Mouse (Mus musculus) heart, embryonic 12.5 days (tissue): ENCODE results near the gene Bbs12. TPM values are rescaled to one million over a fixed set of nuclear protein-coding genes. Genes with fewer than 3 reads are reported as not detected.

Experiments used
- ATAC-seq: fragments of 200-750 bp; cut with Nextera tagmentation; 2 replicates; pipeline ENCODE4 v1.8.0; 2017; ENCODE audit warnings: moderate TSS enrichment, moderate library complexity; ENCODE audit not compliant: insufficient number of reproducible peaks, low FRiP score
- H3K27ac ChIP-seq: fragments of 300-500 bp; sonication (generic); 2 replicates; pipeline ENCODE4 v1.5.1; 2016; ENCODE audit warnings: mild to moderate bottlenecking, moderate library complexity; ENCODE audit not compliant: poor library complexity, severe bottlenecking
- H3K27me3 ChIP-seq: fragments of 300-500 bp; sonication (generic); replicated peaks from 2 replicates; pipeline ENCODE4 v1.6.1; 2016; ENCODE audit warnings: mild to moderate bottlenecking, moderate library complexity
- H3K36me3 ChIP-seq: fragments of 300-500 bp; sonication (generic); 2 replicates; pipeline ENCODE4 v1.6.1; 2016; ENCODE audit warnings: mild to moderate bottlenecking, moderate library complexity
- H3K4me1 ChIP-seq: fragments of 300-500 bp; sonication (generic); replicated peaks from 2 replicates; pipeline ENCODE4 v1.6.1; 2016; ENCODE audit warnings: mild to moderate bottlenecking
- H3K4me2 ChIP-seq: fragments of 300-500 bp; sonication (generic); 2 replicates; pipeline ENCODE4 v1.6.1; 2016; ENCODE audit warnings: mild to moderate bottlenecking, moderate library complexity
- H3K4me3 ChIP-seq: fragments of 300-500 bp; sonication (generic); 2 replicates; pipeline ENCODE4 v1.5.1; 2016; ENCODE audit warnings: mild to moderate bottlenecking
- H3K9ac ChIP-seq: fragments of 300-500 bp; sonication (generic); 2 replicates; pipeline ENCODE4 v1.6.1; 2016; ENCODE audit warnings: mild to moderate bottlenecking, moderate library complexity
- H3K9me3 ChIP-seq: fragments of 300-500 bp; sonication (generic); replicated peaks from 2 replicates; pipeline ENCODE4 v1.6.1; 2016; ENCODE audit warnings: mild to moderate bottlenecking, moderate library complexity
- WGBS: fragments of 180-500 bp; shearing (Covaris S2); methylation state at CpG from one replicate; pipeline ENCODE4 v1.1.7; 2016; 5-methylcytosine and 5-hydroxymethylcytosine counted together
- polyA plus RNA-seq: library from polyadenylated mRNA; unstranded; fragments of >200 nt; fragmentation: Nextera tagmentation; extraction: Ambion mirVana; gene quantifications from 2 replicates; pipeline ENCODE4 v1.2.1, GENCODE M21; 2016

The Bbs12 gene
- polyA plus RNA-seq, 1 experiment from 2014 or later, result 5.4 TPM

DNA sequence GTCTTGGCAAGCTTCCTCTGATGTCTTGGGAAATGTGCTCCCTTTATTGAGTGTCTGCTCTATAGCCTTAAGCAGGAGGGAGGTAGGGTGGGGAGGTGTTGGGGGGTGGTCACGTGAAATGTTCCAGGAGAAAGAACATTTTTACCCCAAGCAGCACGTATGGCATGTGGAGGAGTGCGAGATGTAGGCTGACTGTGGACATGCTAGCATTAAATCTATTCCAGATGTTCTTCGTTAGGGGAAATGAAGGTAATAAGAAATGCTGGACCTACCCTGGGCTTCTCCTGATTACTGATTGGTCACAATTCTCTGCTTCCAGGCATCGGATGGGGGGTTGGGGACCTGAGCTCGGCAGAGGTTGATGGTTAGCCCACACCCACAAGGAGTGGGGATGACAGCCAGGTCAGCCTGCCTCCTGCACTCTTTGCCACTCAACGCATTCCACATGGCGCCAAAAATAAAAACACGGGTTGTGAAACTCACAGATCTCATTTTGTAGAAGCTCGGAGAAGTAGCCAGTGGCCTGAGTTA lies 41.7 kb downstream of the Bbs12 start:
- Histone ChIP-seq H3K9me3 (no peaks in the 10 kb centered on the region), H3K4me2 (no peak overlapping the region), H3K9ac (no peak overlapping the region), H3K36me3 (no peaks in the 10 kb centered on the region), H3K27ac (no peak overlapping the region), H3K4me1 (peaks cover 2% of the 10 kb centered on the region; the same call in 1 of the 2 replicates), H3K27me3 (peaks cover 14% of the 10 kb centered on the region), H3K4me3 (no peak overlapping the region)
- no peak for ATAC-seq
- 58% methylated on average over 10 of the region's 10 CpGs for WGBS

GRCm38 (mm10) chr3:37354737-37355136 lies 42.4 kb downstream of the Bbs12 start:
- H3K27ac ChIP-seq, result no peak overlapping the region
- no peaks in the 10 kb centered on the region for H3K9me3 ChIP-seq
- H3K9ac ChIP-seq, result no peak overlapping the region
- H3K4me1 ChIP-seq, result no peaks in the 10 kb centered on the region; the same call in 1 of the 2 replicates
- no peak overlapping the region for H3K4me3 ChIP-seq
- no peak for ATAC-seq
- no peak overlapping the region for H3K4me2 ChIP-seq
- H3K36me3 ChIP-seq, result no peaks in the 10 kb centered on the region
- 87% methylated on average over 1 of the region's 1 CpGs for WGBS
- H3K27me3 ChIP-seq, result peaks cover 7% of the 10 kb centered on the region; the same call in 1 of the 2 replicates

- Histone ChIP-seq H3K9me3 (no peaks in the 10 kb centered on the region), H3K9ac (no peak overlapping the region), H3K36me3 (no peaks in the 10 kb centered on the region), H3K4me1 (no peaks in the 10 kb centered on the region), H3K4me2 (no peak overlapping the region), H3K27me3 (no peaks in the 10 kb centered on the region), H3K4me3 (no peak overlapping the region), H3K27ac (no peak overlapping the region)
- 68% methylated on average over 9 of the region's 9 CpGs for WGBS
- ATAC-seq, result no peak
These were observed 48.4 kb downstream of the Bbs12 start for GRCm38 (mm10) chr3:37360729-37361128.

GRCm38 (mm10) chr3:37365144-37365543 lies 52.8 kb downstream of the Bbs12 start:
- Histone ChIP-seq H3K27me3 (no peaks in the 10 kb centered on the region), H3K4me2 (no peak overlapping the region), H3K27ac (no peak overlapping the region), H3K4me1 (peaks cover 11% of the 10 kb centered on the region), H3K36me3 (no peaks in the 10 kb centered on the region), H3K9me3 (no peaks in the 10 kb centered on the region), H3K4me3 (no peak overlapping the region), H3K9ac (no peak overlapping the region)
- ATAC-seq, result no peak
- 83% methylated on average over 4 of the region's 4 CpGs for WGBS

GRCm38 (mm10) chr3:37365976-37366375 lies 53.6 kb downstream of the Bbs12 start:
- 34% methylated on average over 3 of the region's 3 CpGs for WGBS
- no peak for ATAC-seq
- Histone ChIP-seq H3K27me3 (no peaks in the 10 kb centered on the region), H3K9ac (no peak overlapping the region), H3K27ac (no peak overlapping the region), H3K4me3 (no peak overlapping the region), H3K9me3 (no peaks in the 10 kb centered on the region), H3K36me3 (no peaks in the 10 kb centered on the region), H3K4me2 (no peak overlapping the region), H3K4me1 (peaks cover 11% of the 10 kb centered on the region)

- H3K4me2 ChIP-seq, result no peak overlapping the region
- H3K9me3 ChIP-seq, result no peaks in the 10 kb centered on the region
- H3K27ac ChIP-seq, result 0 out of 2 replicates have a peak overlapping the region, but pooled peaks have one; percentile 2
- no peak overlapping the region for H3K4me3 ChIP-seq
- no peak overlapping the region for H3K9ac ChIP-seq
- ATAC-seq, result no peak
- peaks cover 11% of the 10 kb centered on the region for H3K4me1 ChIP-seq
- no peaks in the 10 kb centered on the region for H3K36me3 ChIP-seq
- no peaks in the 10 kb centered on the region for H3K27me3 ChIP-seq
- 43% methylated on average over 4 of the region's 4 CpGs for WGBS
These were observed 54.2 kb downstream of the Bbs12 start for GRCm38 (mm10) chr3:37366381-37367053.

- Histone ChIP-seq H3K4me1 (peaks cover 11% of the 10 kb centered on the region), H3K9me3 (no peaks in the 10 kb centered on the region), H3K4me2 (no peak overlapping the region), H3K27me3 (no peaks in the 10 kb centered on the region), H3K27ac (no peak overlapping the region), H3K36me3 (no peaks in the 10 kb centered on the region), H3K4me3 (no peak overlapping the region), H3K9ac (no peak overlapping the region)
- 48% methylated on average over 4 of the region's 4 CpGs for WGBS
- no peak for ATAC-seq
These were observed 58.1 kb downstream of the Bbs12 start for GRCm38 (mm10) chr3:37370407-37370806.

Other genes with a start within 250 kb of the Bbs12 start
- 0.32 and 0.47 TPM in 2 replicates for gene Adad1, start 249.0 kb upstream of the Bbs12 start, polyA plus RNA-seq
- 0.30 and 0.32 TPM in 2 replicates for gene Il2, start 186.6 kb upstream of the Bbs12 start, polyA plus RNA-seq
- not detected in 2 replicates for gene Il21, start 79.9 kb upstream of the Bbs12 start, polyA plus RNA-seq
- 0.95 and 2.1 TPM in 2 replicates for gene Cetn4, start 154 bp downstream of the Bbs12 start, polyA plus RNA-seq
- 2.3 and 3.1 TPM in 2 replicates for gene Fgf2, start 35.8 kb downstream of the Bbs12 start, polyA plus RNA-seq
- gene Spata5, start 107.3 kb downstream of the Bbs12 start, polyA plus RNA-seq, result 26.4 and 32.2 TPM in 2 replicates
- 10.0 and 12.4 TPM in 2 replicates for gene Nudt6, start 107.7 kb downstream of the Bbs12 start, polyA plus RNA-seq